Mouse (Mus musculus): ENCODE measurements around the gene Gm6020. TPM values are rescaled to one million over a fixed set of nuclear protein-coding genes. Genes with fewer than 3 reads are reported as not detected.

Gm6020 gene
- not detected in 2 replicates for polyA plus RNA-seq (2012; rRNA removed)

DNA sequence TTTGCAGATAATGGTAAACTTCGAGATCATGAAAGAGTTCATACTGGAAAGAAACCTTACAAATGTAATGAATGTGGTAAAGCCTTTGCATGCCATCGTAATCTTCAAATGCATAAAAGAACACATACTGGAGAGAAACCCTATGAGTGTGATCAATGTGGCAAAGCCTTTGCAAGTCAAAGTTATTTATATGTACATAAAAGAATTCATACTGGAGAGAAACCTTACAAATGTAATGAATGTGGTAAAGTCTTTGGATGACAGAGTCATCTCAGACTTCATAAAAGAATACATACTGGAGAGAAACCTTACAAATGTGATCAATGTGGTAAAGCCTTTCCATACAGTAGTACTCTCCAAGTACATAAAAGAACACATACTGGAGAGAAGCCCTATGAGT is at the start of gene Gm6020:
Gene Gm6020 (plus strand): TSS at position 301 of the 400 bp plus-strand sequence.

DNA sequence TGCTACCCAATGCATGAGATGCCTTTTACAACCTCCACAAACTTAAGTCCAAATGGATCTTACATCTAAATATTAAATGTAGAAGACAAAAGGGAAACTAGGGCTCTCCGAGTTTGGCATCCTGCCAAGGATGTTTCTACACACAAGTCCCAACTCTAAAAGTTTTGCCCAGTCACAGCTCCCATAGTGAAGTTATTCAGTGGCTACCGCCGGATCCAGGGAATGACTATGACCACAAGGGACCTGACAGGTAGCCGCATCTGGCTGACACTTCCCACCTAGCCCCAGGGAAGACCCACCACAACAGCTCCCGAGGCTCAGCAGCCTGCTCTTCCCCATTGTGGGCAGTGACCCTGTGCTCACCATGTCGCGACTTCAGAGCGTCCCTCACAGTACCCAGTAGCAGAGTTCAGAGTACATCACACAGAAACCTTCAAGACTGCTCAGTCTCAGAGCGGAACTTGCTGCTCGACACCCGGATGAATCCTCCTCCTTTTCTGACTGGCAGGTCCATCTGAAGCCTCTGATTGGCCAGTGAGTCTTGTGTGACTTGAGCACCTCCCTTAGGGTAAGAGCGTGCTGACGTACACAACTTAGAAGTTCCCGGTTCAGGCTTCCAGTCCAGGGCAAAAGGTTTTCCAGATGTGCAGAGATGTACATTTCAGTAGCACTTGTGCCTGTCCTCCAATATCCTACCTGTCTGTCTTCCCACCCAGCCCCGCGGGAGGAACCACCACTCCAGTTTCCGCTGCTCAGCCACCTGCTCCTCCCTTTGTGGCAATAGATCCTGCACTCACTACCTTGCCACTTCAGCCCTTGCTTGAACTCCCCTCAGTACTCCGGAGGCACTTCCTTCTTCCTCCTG is 43.1 kb upstream of the Gm6020 start, which contains the start of gene Zfp950:
Gene Zfp950 (minus strand): TSS at position 499 of the 865 bp plus-strand sequence.

DNA sequence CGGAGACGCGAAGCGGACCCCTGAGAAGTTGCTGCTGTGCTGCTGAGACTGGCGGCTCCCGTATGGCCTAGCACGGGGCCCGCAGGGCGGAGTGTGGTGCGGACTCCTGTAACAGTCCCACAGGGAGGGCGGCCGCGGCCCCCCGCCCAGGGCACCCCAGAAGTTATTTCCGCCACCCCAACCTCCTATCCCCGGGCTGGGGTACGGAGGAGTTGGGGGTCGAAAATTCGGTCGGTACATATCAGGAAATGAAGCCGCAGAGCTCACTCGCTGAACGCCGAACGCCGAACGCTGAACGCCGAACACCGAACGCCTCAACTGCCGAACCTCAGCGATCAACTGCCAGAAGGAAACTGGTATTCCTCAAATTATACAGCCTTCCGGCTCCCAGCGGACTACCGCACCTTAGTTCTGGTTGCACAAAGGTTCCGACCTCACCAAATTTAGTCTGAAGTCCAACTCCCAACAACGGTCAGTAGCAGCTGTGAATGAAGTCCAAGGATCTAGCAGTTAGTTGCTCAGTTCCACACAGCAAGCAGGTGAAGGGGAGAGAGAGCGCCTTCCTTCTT is 7.8 kb upstream of the Gm6020 start, which contains the start of gene Gm7102:
Gene Gm7102 (minus strand): TSS at position 554 of the 569 bp plus-strand sequence.

DNA sequence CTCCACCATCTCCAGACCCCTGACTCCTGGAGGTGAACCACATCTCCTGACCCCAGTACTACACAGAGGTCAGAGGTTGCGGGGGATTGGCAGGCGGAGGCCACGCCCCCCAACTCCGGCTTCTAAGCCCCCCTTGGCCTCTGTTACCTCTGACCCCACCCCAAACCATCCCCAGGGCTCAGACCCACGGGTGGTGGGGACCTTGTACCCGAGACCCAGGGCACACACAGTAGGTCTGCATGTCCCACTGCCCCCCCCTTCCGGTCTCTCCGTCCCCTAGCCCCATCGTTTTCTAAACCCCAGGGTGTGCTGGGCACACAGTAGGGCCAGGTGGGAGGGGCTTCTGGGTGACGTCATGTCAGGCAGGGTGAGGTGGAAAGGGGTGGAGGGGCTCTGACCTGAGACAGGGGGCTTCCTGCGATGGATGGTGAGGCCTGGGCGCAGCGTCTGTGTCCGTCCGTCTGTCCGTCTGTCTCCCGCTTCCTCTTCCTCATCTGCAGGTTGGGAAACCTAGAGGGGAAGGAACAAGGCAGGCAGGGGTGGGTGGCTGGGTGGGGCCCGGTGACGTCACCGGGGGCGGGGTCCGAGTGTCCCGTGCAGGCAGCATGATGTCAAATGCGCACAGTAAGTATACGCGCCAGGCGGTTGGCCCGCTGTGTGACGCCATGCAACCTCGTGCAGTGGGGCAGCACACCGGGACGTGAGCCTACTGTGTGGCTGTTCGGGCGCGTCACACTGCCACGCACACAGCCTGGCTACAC is 44.4 kb downstream of the Gm6020 start, which contains the start of gene Csf2ra:
Gene Csf2ra (minus strand): TSS at position 489 of the 761 bp plus-strand sequence.

Other genes with a start within 250 kb of the Gm6020 start
- 18.1 and 18.7 TPM in 2 replicates for gene Zfp950, start 43.0 kb upstream of the Gm6020 start, polyA plus RNA-seq (2012; rRNA removed)
- 0.02 TPM in 1 of 2 replicates, not detected in the other for gene Gm7102, start 7.6 kb upstream of the Gm6020 start, polyA plus RNA-seq (2012; rRNA removed)
- gene Csf2ra, start 44.5 kb downstream of the Gm6020 start, polyA plus RNA-seq (2012; rRNA removed): 47.4 and 66.1 TPM in 2 replicates
- gene Gm21060, start 113.2 kb downstream of the Gm6020 start, polyA plus RNA-seq (2012; rRNA removed): not detected in 2 replicates

Data from liver, embryonic 18 days (tissue).